Mouse (Mus musculus): ENCODE results near the gene Fezf1.

GRCm38 (mm10) chr6:23272542-23272941, 24.4 kb upstream of the Fezf1 start:
- TF ChIP-seq CTCF (IDR thresholded peaks at IDR 0.05; ENCODE audit: low read depth, low read length) (no peak), POLR2A (IDR thresholded peaks at IDR 0.05; ENCODE audit: insufficient read depth, low read length) (no peak)
